9 mouse cellular contexts compared by ENCODE assay signal in the genomic region with DNA sequence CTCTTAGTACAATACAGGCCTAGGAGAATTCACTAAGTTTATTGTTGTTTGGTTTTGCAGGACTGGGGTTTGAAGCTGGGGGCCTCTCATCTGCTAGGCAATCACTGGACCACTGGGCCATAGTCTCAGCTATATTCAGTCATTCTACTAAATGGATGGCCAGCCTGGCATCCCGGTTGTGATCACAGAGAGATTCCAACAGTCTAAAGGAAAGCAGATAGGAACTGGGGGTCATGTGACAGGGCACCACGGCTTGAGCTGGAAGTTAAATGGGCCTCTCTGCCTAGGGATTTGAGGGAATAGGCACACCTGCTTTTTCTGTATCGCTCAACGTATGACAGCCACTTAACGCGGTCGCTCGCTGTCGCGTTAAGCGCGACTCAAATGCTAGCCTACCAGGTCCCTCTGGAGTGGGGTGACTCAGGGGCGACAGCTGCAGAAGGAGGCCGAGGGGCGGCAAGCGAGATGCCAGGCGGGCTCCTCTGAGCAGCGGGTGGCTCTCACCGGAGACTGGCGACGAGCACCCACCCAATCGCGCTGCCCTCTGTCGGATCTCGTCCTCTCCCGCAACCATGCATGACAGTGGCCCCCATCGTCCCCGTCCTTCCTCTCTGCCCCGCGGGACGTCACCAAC. TPM values are rescaled to one million over a fixed set of nuclear protein-coding genes. Genes with fewer than 3 reads are reported as not detected.
DNase-seq lines count a peak whose midpoint lies in the region; ATAC-seq and TF ChIP-seq lines count a peak whose summit lies in the region.
"Had no signal": no experiment of that assay in that cellular context is flagged by ENCODE, and none has a peak within 500 bp of the region (broad histone marks: within the 10 kb centered on the region; RNA-seq: fewer than 3 reads in every experiment).

No protein-coding gene starts in this region.

- no peak for ATAC-seq in heart, embryonic 11.5 days (replicated peaks; ENCODE audit: insufficient number of reproducible peaks, low FRiP score, low TSS enrichment)
- ATAC-seq in forebrain, embryonic 12.5 days (ENCODE audit: low FRiP score), result no peak; the same call in 1 of the 2 replicates
- ATAC-seq in liver, postnatal 0 days, result no peak; the same call in 1 of the 2 replicates
- ATAC-seq in frontal cortex, adult (ENCODE audit: low TSS enrichment), result no peak

- H3K4me3 ChIP-seq in heart, embryonic 11.5 days (ENCODE audit: low read depth, low read length), result peak overlapping the region; percentile 91
- peak overlapping the region; percentile 97 for H3K4me3 ChIP-seq in E14TG2a.4 (replicated peaks; ENCODE audit: low read length)
- peak overlapping the region; percentile 75 for H3K4me3 ChIP-seq in forebrain, embryonic 12.5 days (replicated peaks)
- peak overlapping the region; percentile 90 for H3K4me3 ChIP-seq in liver, postnatal 0 days (ENCODE audit: low read depth, low read length)

- H3K9me3 ChIP-seq in heart, embryonic 11.5 days (replicated peaks; ENCODE audit: control insufficient read depth, low read length), result no peaks in the 10 kb centered on the region
- H3K9me3 ChIP-seq in E14TG2a.4 (ENCODE audit: low read length), result no peaks in the 10 kb centered on the region
- no peaks in the 10 kb centered on the region for H3K9me3 ChIP-seq in forebrain, embryonic 12.5 days
- H3K9me3 ChIP-seq in liver, postnatal 0 days (ENCODE audit: low read length), result no peaks in the 10 kb centered on the region

- no peak for DNase-seq in heart, adult 18-20 months
- no peak for DNase-seq in liver, postnatal 0 days
- DNase-seq in layer of hippocampus, postnatal 14 days (ENCODE audit: low spot score in 2 of 2), result no peak
- no peak for DNase-seq in lung, postnatal 14 days

- peaks cover 3% of the 10 kb centered on the region; the same call in 1 of the 2 replicates for H3K36me3 ChIP-seq in heart, embryonic 11.5 days (ENCODE audit: control insufficient read depth, insufficient read depth, low read length)
- H3K36me3 ChIP-seq in E14TG2a.4 (ENCODE audit: insufficient read depth, low read length), result peaks cover 35% of the 10 kb centered on the region
- H3K36me3 ChIP-seq in forebrain, embryonic 12.5 days (replicated peaks), result peaks cover 13% of the 10 kb centered on the region
- peaks cover 18% of the 10 kb centered on the region for H3K36me3 ChIP-seq in liver, postnatal 0 days (replicated peaks; ENCODE audit: insufficient read depth, low read length)

- H3K4me1 ChIP-seq in heart, embryonic 11.5 days (ENCODE audit: control insufficient read depth, insufficient read depth, low read length), result peaks cover 9% of the 10 kb centered on the region; the same call in 1 of the 2 replicates
- H3K4me1 ChIP-seq in E14TG2a.4 (replicated peaks; ENCODE audit: low read depth, low read length), result peaks cover 30% of the 10 kb centered on the region
- peaks cover 32% of the 10 kb centered on the region for H3K4me1 ChIP-seq in forebrain, embryonic 12.5 days
- H3K4me1 ChIP-seq in liver, postnatal 0 days (ENCODE audit: insufficient read depth), result peaks cover 14% of the 10 kb centered on the region

- H3K4me2 ChIP-seq in heart, embryonic 11.5 days, result peak overlapping the region; percentile 96
- peak overlapping the region; percentile 96 for H3K4me2 ChIP-seq in forebrain, embryonic 12.5 days
- H3K4me2 ChIP-seq in liver, postnatal 0 days (ENCODE audit: low read depth, low read length), result peak overlapping the region; percentile 97

- TF ChIP-seq CTCF in E14TG2a.4 (conservative IDR thresholded peaks at IDR 0.05; ENCODE audit: low read length), result no peak
- no peak for TF ChIP-seq CTCF in liver, postnatal 0 days (IDR thresholded peaks at IDR 0.05; ENCODE audit: low read depth)

- under 1% methylated on average over 31 of the region's 31 CpGs for WGBS in heart, embryonic 11.5 days (ENCODE audit: insufficient replicate concordance)
- WGBS in forebrain, embryonic 12.5 days, result under 1% methylated on average over 20 of the region's 31 CpGs
- WGBS in liver, postnatal 0 days (ENCODE audit: insufficient replicate concordance), result under 1% methylated on average over 29 of the region's 31 CpGs

- H3K27me3 ChIP-seq in heart, embryonic 11.5 days (ENCODE audit: control insufficient read depth, insufficient read depth, low read length), result no peaks in the 10 kb centered on the region
- no peaks in the 10 kb centered on the region for H3K27me3 ChIP-seq in E14TG2a.4 (ENCODE audit: insufficient read depth, low read length)
- H3K27me3 ChIP-seq in forebrain, embryonic 12.5 days, result no peaks in the 10 kb centered on the region
- no peaks in the 10 kb centered on the region for H3K27me3 ChIP-seq in liver, postnatal 0 days (ENCODE audit: insufficient read depth, low read length)

- peak overlapping the region; percentile 46; the same call in 1 of the 2 replicates for H3K27ac ChIP-seq in heart, embryonic 11.5 days (ENCODE audit: low read depth, low read length)
- peak overlapping the region; percentile 57 for H3K27ac ChIP-seq in forebrain, embryonic 12.5 days
- H3K27ac ChIP-seq in liver, postnatal 0 days (ENCODE audit: low read depth), result peak overlapping the region; percentile 64; the same call in 1 of the 2 replicates

- TF ChIP-seq EP300 in liver, postnatal 0 days (IDR thresholded peaks at IDR 0.05; ENCODE audit: low read depth), result no peak

- H3K9ac ChIP-seq in heart, embryonic 11.5 days (ENCODE audit: low read depth, low read length), result peak overlapping the region; percentile 81
- peak overlapping the region; percentile 71 for H3K9ac ChIP-seq in forebrain, embryonic 12.5 days
- H3K9ac ChIP-seq in liver, postnatal 0 days (replicated peaks), result peak overlapping the region; percentile 84

RNA-seq across cellular contexts. Expression of a gene that starts 0.4 kb away (rescaled TPM):
- polyA plus RNA-seq in heart, embryonic 11.5 days (2014; fragmentation: Nextera tagmentation; extraction: Ambion mirVana), result 39.4 and 50.2 TPM in 2 replicates
- total RNA-seq in heart, adult 18-20 months (2021), result under 1 TPM; 0.65 to 0.82 TPM
- polyA plus RNA-seq in forebrain, embryonic 12.5 days (2016; fragmentation: Nextera tagmentation; extraction: Ambion mirVana), result 73.2 and 84.4 TPM in 2 replicates
- 22.9 and 23.7 TPM in 2 replicates for polyA plus RNA-seq in liver, postnatal 0 days (2015; fragmentation: Nextera tagmentation; extraction: Ambion mirVana)
- 1 to 10 TPM; 3.0 to 3.5 TPM for total RNA-seq in layer of hippocampus, postnatal 14 days (2021)

RNA-seq across cellular contexts. Expression of a gene that starts 0.8 kb away (rescaled TPM):
- polyA plus RNA-seq in heart, embryonic 11.5 days (2014; fragmentation: Nextera tagmentation; extraction: Ambion mirVana), result 11.1 and 12.3 TPM in 2 replicates
- 10 to 100 TPM; 11.2 to 13.9 TPM for total RNA-seq in heart, adult 18-20 months (2021)
- polyA plus RNA-seq in forebrain, embryonic 12.5 days (2016; fragmentation: Nextera tagmentation; extraction: Ambion mirVana), result 22.0 and 22.1 TPM in 2 replicates
- polyA plus RNA-seq in liver, postnatal 0 days (2015; fragmentation: Nextera tagmentation; extraction: Ambion mirVana), result 8.4 and 10.2 TPM in 2 replicates
- 10 to 100 TPM; 38.3 to 42.9 TPM for total RNA-seq in layer of hippocampus, postnatal 14 days (2021)

RNA-seq across cellular contexts. Expression of a gene that starts 17.3 kb away (rescaled TPM):
- 0.11 TPM in 1 of 2 replicates, not detected in the other for polyA plus RNA-seq in heart, embryonic 11.5 days (2014; fragmentation: Nextera tagmentation; extraction: Ambion mirVana)
- total RNA-seq in heart, adult 18-20 months (2021), result not detected
- 0.15 TPM in 1 of 2 replicates, not detected in the other for polyA plus RNA-seq in forebrain, embryonic 12.5 days (2016; fragmentation: Nextera tagmentation; extraction: Ambion mirVana)
- polyA plus RNA-seq in liver, postnatal 0 days (2015; fragmentation: Nextera tagmentation; extraction: Ambion mirVana), result 0.09 TPM in 1 of 2 replicates, not detected in the other
- total RNA-seq in layer of hippocampus, postnatal 14 days (2021), result under 1 TPM; 0.30 to 0.50 TPM
- total RNA-seq: megakaryocyte progenitor cell, adult 5-6 weeks had no signal
